Mouse (Mus musculus): ENCODE measurements around the gene Vamp1. TPM values are rescaled to one million over a fixed set of nuclear protein-coding genes. Genes with fewer than 3 reads are reported as not detected.

The Vamp1 gene
- total and polyA plus RNA-seq, 3 experiments = 1.9 to 4.6 (median 3.1) TPM

GRCm38 (mm10) chr6:125191332-125192015 is 23.9 kb upstream of the Vamp1 start, which contains the start of the genes Ncapd2 and Mrpl51:
Gene Ncapd2, minus strand, starts transcription at chr6:125191701.
Gene Mrpl51, plus strand, starts transcription at chr6:125191801.
- TF ChIP-seq MXI1 (IDR thresholded peaks at IDR 0.05; ENCODE audit: low read depth, low read length) = peak; percentile 83
- TF ChIP-seq POLR2AphosphoS2 (IDR thresholded peaks at IDR 0.05; ENCODE audit: low read depth, low read length) = peak; percentile 89
- TF ChIP-seq NRF1 (IDR thresholded peaks at IDR 0.05; ENCODE audit: low read depth, low read length) = peak; percentile 76
- peak; percentile 85; the same call in 1 of the 2 replicates for TF ChIP-seq CHD1 (IDR thresholded peaks at IDR 0.05; ENCODE audit: low read depth, low read length)
- TF ChIP-seq CHD2 (IDR thresholded peaks at IDR 0.05; ENCODE audit: low read length) = peak; percentile 86
- no peak for TF ChIP-seq GABPA (IDR thresholded peaks at IDR 0.05; ENCODE audit: insufficient replicate concordance, low read depth, low read length)
- TF ChIP-seq KAT2A (IDR thresholded peaks at IDR 0.05; ENCODE audit: insufficient replicate concordance, low read length) = 0 out of 2 replicates have a peak, but pooled peaks have one; percentile 66
- no peak for TF ChIP-seq RAD21 (IDR thresholded peaks at IDR 0.05; ENCODE audit: low read depth, low read length)
- TF ChIP-seq USF1 (IDR thresholded peaks at IDR 0.05; ENCODE audit: low read depth, low read length) = no peak
- peak; percentile 85 for TF ChIP-seq MYC (IDR thresholded peaks at IDR 0.05; ENCODE audit: low read depth, low read length)
- TF ChIP-seq MAX (IDR thresholded peaks at IDR 0.05; ENCODE audit: low read length) = peak; percentile 54
- TF ChIP-seq JUND (conservative IDR thresholded peaks at IDR 0.05; ENCODE audit: low read depth, low read length) = no peak
- TF ChIP-seq ETS1 (conservative IDR thresholded peaks at IDR 0.05; ENCODE audit: low read depth, low read length) = no peak
- TF ChIP-seq TBP (conservative IDR thresholded peaks at IDR 0.05; ENCODE audit: low read depth, low read length) = no peak; the same call in 1 of the 2 replicates
- peak; percentile 92 for TF ChIP-seq POLR2A (IDR thresholded peaks at IDR 0.05; ENCODE audit: low read depth, low read length)
- TF ChIP-seq BHLHE40 (IDR thresholded peaks at IDR 0.05; ENCODE audit: low read depth, low read length) = no peak
- TF ChIP-seq HCFC1 (IDR thresholded peaks at IDR 0.05; ENCODE audit: low read depth, low read length) = no peak
- peak; percentile 90; the same call in 1 of the 2 replicates for TF ChIP-seq E2F4 (IDR thresholded peaks at IDR 0.05; ENCODE audit: insufficient replicate concordance, low read depth, low read length)
- no peak for TF ChIP-seq ZC3H11A (IDR thresholded peaks at IDR 0.05; ENCODE audit: low read depth, low read length)
- peak; percentile 66 for TF ChIP-seq NELFE (IDR thresholded peaks at IDR 0.05; ENCODE audit: low read depth, low read length)
- no peak for TF ChIP-seq CTCF (conservative IDR thresholded peaks at IDR 0.05 in 1 of 2, IDR thresholded peaks at IDR 0.05 in 1 of 2; ENCODE audit: low read depth in 2 of 2, low read length in 2 of 2)
- TF ChIP-seq IRF4 (IDR thresholded peaks at IDR 0.05; ENCODE audit: low read depth, low read length) = peak; percentile 50
- TF ChIP-seq SIN3A (IDR thresholded peaks at IDR 0.05; ENCODE audit: low read length) = peak; percentile 85
- no peak for TF ChIP-seq PAX5 (IDR thresholded peaks at IDR 0.05; ENCODE audit: low read length)
- peaks cover 39% of the 10 kb centered on the region for H3K79me2 ChIP-seq (replicated peaks; ENCODE audit: control insufficient read depth, extremely low read depth, insufficient read depth, poor library complexity, severe bottlenecking)
- in situ Hi-C loops (cut with MboI; ENCODE audit: low pct_ligation_motif_present, low pct_unique_long_range_greater_than_20kb, low sequenced_read_pairs) = no loop called here
- no peaks in the 10 kb centered on the region for H3K9me3 ChIP-seq (replicated peaks; ENCODE audit: low read length)
- H3K4me3 ChIP-seq (replicated peaks in 1 of 3; ENCODE audit: low read depth in 2 of 3, low read length in 2 of 3, poor library complexity in 1 of 3) = peak within 1 kb of the TSS; percentile 87 to 100 (median 95)
- H3K27ac ChIP-seq (ENCODE audit: insufficient read depth, low read depth) = peak within 1 kb of the TSS; percentile 97
- peak within 1 kb of the TSS; percentile 93 for H3K9ac ChIP-seq (ENCODE audit: insufficient read depth, low read depth)
- H3K27me3 ChIP-seq (replicated peaks) = no peaks in the 10 kb centered on the region
- H3K4me1 ChIP-seq (ENCODE audit: control insufficient read depth in 1 of 2, insufficient read depth in 2 of 2) = peaks cover 0 to 21% of the 10 kb centered on the region in 2 experiments; a peak in 2 of 4 replicates
- peak within 1 kb of the TSS; percentile 96 for H3K4me2 ChIP-seq (ENCODE audit: insufficient read depth, low read depth, poor library complexity, severe bottlenecking)
- DNase-seq (ENCODE audit: extremely low read depth) = peak; percentile 97
- peaks cover 31 to 52% of the 10 kb centered on the region in 2 experiments for H3K36me3 ChIP-seq (replicated peaks in 1 of 2; ENCODE audit: control insufficient read depth in 1 of 2, insufficient read depth in 1 of 2, low read length in 1 of 2)
- dilution Hi-C loops (cut with MboI; ENCODE audit: extremely low pct_ligation_motif_present, extremely low pct_unique_long_range_greater_than_20kb, low sequenced_read_pairs) = no loop called here

Data from CH12.LX (cell line).